Mouse (Mus musculus) heart, postnatal 0 days (tissue): ENCODE results near the gene Slc6a1.

Source experiments
- CTCF ChIP-seq: IDR thresholded peaks from 2 replicates; pipeline ENCODE4 v1.5.1; 2016; ENCODE audit warnings: antibody characterized with exemption, control low read depth, low read depth
- EP300 ChIP-seq: IDR thresholded peaks from 2 replicates; pipeline ENCODE4 v1.6.1; 2016; ENCODE audit warnings: antibody characterized with exemption, low read depth

- TF ChIP-seq CTCF (no peak), EP300 (no peak)
These were observed 36.8 kb upstream of the Slc6a1 start for GRCm38 (mm10) chr6:114245665-114246064.
